Mouse (Mus musculus): ENCODE data around the gene Asb5.

DNA sequence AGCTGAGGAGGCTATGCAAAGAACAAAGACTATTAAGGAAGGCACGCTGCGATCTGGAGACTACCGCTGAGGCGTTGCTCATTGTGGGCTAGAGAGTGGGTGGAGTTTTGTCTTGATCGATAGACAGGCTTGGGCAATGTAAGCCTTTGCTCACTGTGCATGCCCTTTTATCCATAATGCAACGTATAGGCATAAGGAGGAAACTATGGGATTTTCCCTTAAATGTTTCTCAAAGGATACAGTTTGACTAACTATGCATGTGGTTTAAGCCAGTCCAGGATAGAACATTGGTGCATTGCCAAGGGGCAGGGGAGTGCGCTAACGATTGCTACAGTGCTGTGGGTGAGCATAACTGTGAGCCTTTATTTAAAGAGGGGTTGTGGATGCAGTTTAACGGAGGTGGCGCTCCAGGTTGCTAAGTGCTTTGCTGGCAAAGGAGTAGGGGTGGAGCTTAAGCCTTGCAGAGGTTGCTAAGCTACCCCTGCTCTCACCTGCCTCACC lies 20.1 kb upstream of the Asb5 start:
- TF ChIP-seq CTCF (IDR thresholded peaks at IDR 0.05; ENCODE audit: extremely low read depth, insufficient read depth, insufficient read length, insufficient replicate concordance) (no peak), POLR2A (IDR thresholded peaks at IDR 0.05; ENCODE audit: low read depth, low read length) (no peak)

All from spleen, adult 2 months (tissue).